Mouse (Mus musculus): ENCODE measurements around the gene Ctnnd1.

Gene Ctnnd1

GRCm38 (mm10) chr2:84599270-84599888 lies 51.2 kb downstream of the Ctnnd1 start:
- no peak for DNase-seq

GRCm38 (mm10) chr2:84597123-84597522 lies 53.4 kb downstream of the Ctnnd1 start:
- no peak for DNase-seq

- no peak for DNase-seq
These were observed 57.8 kb downstream of the Ctnnd1 start for GRCm38 (mm10) chr2:84592801-84593200.

- DNase-seq: no peak
These were observed 64.9 kb downstream of the Ctnnd1 start for GRCm38 (mm10) chr2:84585700-84586099.

GRCm38 (mm10) chr2:84582286-84582685 lies 68.3 kb downstream of the Ctnnd1 start:
- DNase-seq: no peak

- no peak for DNase-seq
These were observed 69.4 kb downstream of the Ctnnd1 start for GRCm38 (mm10) chr2:84581208-84581607.

- DNase-seq: no peak
These were observed 71.3 kb downstream of the Ctnnd1 start for GRCm38 (mm10) chr2:84579311-84579710.

GRCm38 (mm10) chr2:84574130-84574529 lies 76.4 kb downstream of the Ctnnd1 start:
- DNase-seq: peak; percentile 37

- DNase-seq: peak; percentile 56
These were observed 93.6 kb downstream of the Ctnnd1 start for GRCm38 (mm10) chr2:84556888-84557514.

- no peak for DNase-seq
These were observed 99.0 kb downstream of the Ctnnd1 start for GRCm38 (mm10) chr2:84551390-84552100.
